Comparison of ENCODE assay signal across 8 mouse cellular contexts in genomic region chr13:63562141-63562971, GRCm38 (mm10). TPM values are rescaled to one million over a fixed set of nuclear protein-coding genes. Genes with fewer than 3 reads are reported as not detected.
A peak's percentile ranks its signal among the peaks of the same experiment; 100 is the strongest.
DNase-seq lines count a peak whose midpoint lies in the region; ATAC-seq and TF ChIP-seq lines count a peak whose summit lies in the region.

No protein-coding gene starts in this region.

- no peak for ATAC-seq in forebrain, embryonic 15.5 days (replicated peaks)
- ATAC-seq in neural tube, embryonic 12.5 days (ENCODE audit: low FRiP score, low read depth) = no peak

- peaks cover 58% of the 10 kb centered on the region for H3K79me2 ChIP-seq in CH12.LX (replicated peaks; ENCODE audit: control insufficient read depth, extremely low read depth, insufficient read depth, poor library complexity, severe bottlenecking)

- no peak for TF ChIP-seq CTCF in CH12.LX (conservative IDR thresholded peaks at IDR 0.05 in 1 of 2, IDR thresholded peaks at IDR 0.05 in 1 of 2; ENCODE audit: low read depth in 2 of 2, low read length in 2 of 2)

- no peak for TF ChIP-seq RAD21 in CH12.LX (IDR thresholded peaks at IDR 0.05; ENCODE audit: low read depth, low read length)

- no peak for TF ChIP-seq POLR2A in CH12.LX (IDR thresholded peaks at IDR 0.05; ENCODE audit: low read depth, low read length)

- no peaks in the 10 kb centered on the region for H3K27me3 ChIP-seq in CH12.LX (replicated peaks)
- H3K27me3 ChIP-seq in forebrain, embryonic 15.5 days = no peaks in the 10 kb centered on the region
- no peaks in the 10 kb centered on the region for H3K27me3 ChIP-seq in neural tube, embryonic 12.5 days (replicated peaks)

- peaks cover 7 to 49% of the 10 kb centered on the region in 2 experiments for H3K4me1 ChIP-seq in CH12.LX (ENCODE audit: control insufficient read depth in 1 of 2, insufficient read depth in 2 of 2)
- H3K4me1 ChIP-seq in forebrain, embryonic 15.5 days = peaks cover 47% of the 10 kb centered on the region
- peaks cover 52% of the 10 kb centered on the region for H3K4me1 ChIP-seq in neural tube, embryonic 12.5 days

- no peak overlapping the region for H3K27ac ChIP-seq in CH12.LX (ENCODE audit: insufficient read depth, low read depth)
- peak overlapping the region; percentile 91; the same call in 1 of the 2 replicates for H3K27ac ChIP-seq in forebrain, embryonic 15.5 days (replicated peaks)
- H3K27ac ChIP-seq in neural tube, embryonic 12.5 days = no peak overlapping the region

- no peaks in the 10 kb centered on the region for H3K9me3 ChIP-seq in CH12.LX (replicated peaks; ENCODE audit: low read length)
- H3K9me3 ChIP-seq in forebrain, embryonic 15.5 days = no peaks in the 10 kb centered on the region
- H3K9me3 ChIP-seq in neural tube, embryonic 12.5 days = no peaks in the 10 kb centered on the region

- DNase-seq in adrenal gland, postnatal 36 days = peak; percentile 20 to 55
- DNase-seq in adrenal gland, postnatal 4 days (ENCODE audit: low spot score in 2 of 2) = no peak
- DNase-seq in CH12.LX (ENCODE audit: extremely low read depth) = no peak
- peak; percentile 41 to 55 for DNase-seq in kidney, postnatal 25 days
- no peak for DNase-seq in natural killer cell, adult 2 months (ENCODE audit: low spot score in 2 of 2)
- no peak for DNase-seq in ovary, adult 18-20 months (ENCODE audit: low spot score)

- H3K9ac ChIP-seq in CH12.LX (ENCODE audit: insufficient read depth, low read depth) = peak overlapping the region; percentile 63
- peak overlapping the region; percentile 76 for H3K9ac ChIP-seq in forebrain, embryonic 15.5 days (replicated peaks)
- peak overlapping the region; percentile 100 for H3K9ac ChIP-seq in neural tube, embryonic 12.5 days

- peak overlapping the region; percentile 61 to 74 (median 70) for H3K4me3 ChIP-seq in CH12.LX (replicated peaks in 1 of 3; ENCODE audit: low read depth in 2 of 3, low read length in 2 of 3, poor library complexity in 1 of 3)
- peak overlapping the region; percentile 85 for H3K4me3 ChIP-seq in forebrain, embryonic 15.5 days
- peak overlapping the region; percentile 99 for H3K4me3 ChIP-seq in neural tube, embryonic 12.5 days

- H3K4me2 ChIP-seq in CH12.LX (ENCODE audit: insufficient read depth, low read depth, poor library complexity, severe bottlenecking) = peak overlapping the region; percentile 60
- peak overlapping the region; percentile 97 for H3K4me2 ChIP-seq in forebrain, embryonic 15.5 days (replicated peaks)
- H3K4me2 ChIP-seq in neural tube, embryonic 12.5 days (replicated peaks) = peak overlapping the region; percentile 90

- dilution Hi-C loops in CH12.LX (cut with MboI; ENCODE audit: extremely low pct_ligation_motif_present, extremely low pct_unique_long_range_greater_than_20kb, low sequenced_read_pairs) = no loop called here

- 2% methylated on average over 7 of the region's 7 CpGs for WGBS in forebrain, embryonic 15.5 days
- WGBS in neural tube, embryonic 12.5 days = 2% methylated on average over 7 of the region's 7 CpGs

- in situ Hi-C loops in CH12.LX (cut with MboI; ENCODE audit: low pct_ligation_motif_present, low pct_unique_long_range_greater_than_20kb, low sequenced_read_pairs) = loop anchor here (25.0 kb wide), 1 partner anchor 250 kb away; the partner anchor contains the start of gene Ercc6l2

- no peak; the same call in 1 of the 2 replicates for TF ChIP-seq EP300 in CH12.LX (IDR thresholded peaks at IDR 0.05; ENCODE audit: low read length)

- peaks cover 0 to 31% of the 10 kb centered on the region in 2 experiments for H3K36me3 ChIP-seq in CH12.LX (replicated peaks in 1 of 2; ENCODE audit: control insufficient read depth in 1 of 2, insufficient read depth in 1 of 2, low read length in 1 of 2)
- H3K36me3 ChIP-seq in forebrain, embryonic 15.5 days = no peaks in the 10 kb centered on the region
- no peaks in the 10 kb centered on the region for H3K36me3 ChIP-seq in neural tube, embryonic 12.5 days

TF ChIP-seq in CH12.LX, 34 proteins besides CTCF, POLR2A, EP300 and RAD21:
- no peak for TF ChIP-seq NRF1 (IDR thresholded peaks at IDR 0.05; ENCODE audit: low read depth, low read length)
- TF ChIP-seq ZKSCAN1 (IDR thresholded peaks at IDR 0.05; ENCODE audit: borderline replicate concordance, low read depth, low read length) = no peak
- TF ChIP-seq ZNF384 (IDR thresholded peaks at IDR 0.05; ENCODE audit: low read depth, low read length) = no peak
- no peak for TF ChIP-seq CHD2 (IDR thresholded peaks at IDR 0.05; ENCODE audit: low read length)
- no peak for TF ChIP-seq PAX5 (IDR thresholded peaks at IDR 0.05; ENCODE audit: low read length)
- no peak for TF ChIP-seq TCF12 (IDR thresholded peaks at IDR 0.05; ENCODE audit: low read depth, low read length)
- no peak for TF ChIP-seq USF2 (conservative IDR thresholded peaks at IDR 0.05; ENCODE audit: low read depth, low read length)
- no peak for TF ChIP-seq MYC (IDR thresholded peaks at IDR 0.05; ENCODE audit: low read depth, low read length)
- no peak for TF ChIP-seq ELF1 (IDR thresholded peaks at IDR 0.05; ENCODE audit: low read depth, low read length)
- TF ChIP-seq E2F4 (IDR thresholded peaks at IDR 0.05; ENCODE audit: insufficient replicate concordance, low read depth, low read length) = no peak
- TF ChIP-seq ZMIZ1 (IDR thresholded peaks at IDR 0.05; ENCODE audit: low read depth, low read length) = no peak
- no peak for TF ChIP-seq SMC3 (IDR thresholded peaks at IDR 0.05; ENCODE audit: low read depth, low read length)
- no peak for TF ChIP-seq NELFE (IDR thresholded peaks at IDR 0.05; ENCODE audit: low read depth, low read length)
- TF ChIP-seq MAFK (IDR thresholded peaks at IDR 0.05; ENCODE audit: insufficient replicate concordance, low read length) = no peak
- TF ChIP-seq SIN3A (IDR thresholded peaks at IDR 0.05; ENCODE audit: low read length) = no peak
- TF ChIP-seq USF1 (IDR thresholded peaks at IDR 0.05; ENCODE audit: low read depth, low read length) = no peak
- no peak for TF ChIP-seq JUN (IDR thresholded peaks at IDR 0.05; ENCODE audit: insufficient read depth, low read depth, low read length)
- TF ChIP-seq MEF2A (IDR thresholded peaks at IDR 0.05; ENCODE audit: borderline replicate concordance, low read depth, low read length) = no peak

RNA-seq across cellular contexts. Expression of gene Ptch1, which starts 11.0 kb away (rescaled TPM):
- total RNA-seq in adrenal gland, postnatal 36 days (2021) = 10 to 100 TPM; 37.3 to 49.6 TPM
- 10 to 100 TPM; 80.5 to 82.9 TPM for total RNA-seq in adrenal gland, postnatal 4 days (2021)
- 7.4 and 8.2 TPM in 2 replicates for total RNA-seq in CH12.LX (2012; rRNA removed)
- total RNA-seq in CH12.LX (2014; rRNA removed) = 5.2 and 6.2 TPM in 2 replicates
- polyA plus RNA-seq in CH12.LX (2012; ENCODE audit: insufficient read length, low read depth) = 14.9 and 15.5 TPM in 2 replicates
- 9.0 and 10.2 TPM in 2 replicates for polyA plus RNA-seq in forebrain, embryonic 15.5 days (2015; fragmentation: Nextera tagmentation; extraction: Ambion mirVana)
- polyA plus RNA-seq in neural tube, embryonic 12.5 days (2016; fragmentation: Nextera tagmentation; extraction: Ambion mirVana) = 22.6 and 23.9 TPM in 2 replicates

Comparison
In these comparisons a context has a peak if more than half of its experiments do, and no peak if none do; other contexts are left out.
1. DNase-seq: peak in adrenal gland, postnatal 36 days (2 of 2) and kidney, postnatal 25 days (2 of 2); none in adrenal gland, postnatal 4 days (0 of 2), CH12.LX (single experiment), natural killer cell, adult 2 months (0 of 2) and ovary, adult 18-20 months (single experiment).
2. RNA of gene Ptch1, which starts 11.0 kb away (total RNA-seq): 80.5 to 82.9 TPM in adrenal gland, postnatal 4 days and 37.3 to 49.6 TPM in adrenal gland, postnatal 36 days; 5.2 to 8.2 TPM in CH12.LX; every median in the first group is over 4 times any median in the second.
3. Peak in every context shown above with its lines, with median percentiles within 50 percentile points of each other: H3K4me2 ChIP-seq, H3K4me3 ChIP-seq and H3K9ac ChIP-seq.